Mouse (Mus musculus) thymus, adult 2 months (tissue): ENCODE data around the gene Akap8l.

Experiments
- CTCF ChIP-seq: fragments of 200-500 bp; IDR thresholded peaks from 2 replicates; pipeline ENCODE4 v1.5.1; 2012; ENCODE audit warnings: mild to moderate bottlenecking, control low read depth, low read length, moderate library complexity, borderline replicate concordance; ENCODE audit not compliant: control insufficient read depth, poor library complexity, insufficient read depth; ENCODE audit errors: extremely low read depth
- POLR2A ChIP-seq: fragments of 200-500 bp; IDR thresholded peaks from 2 replicates; pipeline ENCODE4 v1.6.1; 2012; ENCODE audit warnings: mild to moderate bottlenecking, low read length, control low read depth, moderate library complexity; ENCODE audit not compliant: control insufficient read depth, poor library complexity, insufficient read depth; ENCODE audit errors: extremely low read depth

- TF ChIP-seq CTCF, result no peak; the same call in 1 of the 2 replicates
- no peak for TF ChIP-seq POLR2A
These were observed 38.8 kb upstream of the Akap8l start, which contains the start of gene Wiz for GRCm38 (mm10) chr17:32389101-32389659.
